Mouse (Mus musculus): ENCODE measurements at regions not wholly inside any gene's neighbourhood (a gene's known extent, or its start where the extent isn't known, plus 50 kb on each side); places are given as distances from the start of the nearest gene placed in this dataset.

- Histone ChIP-seq H3K4me1 (ENCODE audit: insufficient read depth) (no peaks in the 10 kb centered on the region), H3K9ac (replicated peaks) (no peak overlapping the region), H3K9me3 (ENCODE audit: low read length) (no peaks in the 10 kb centered on the region), H3K4me2 (ENCODE audit: low read depth, low read length) (no peak overlapping the region), H3K27me3 (ENCODE audit: insufficient read depth, low read length) (no peaks in the 10 kb centered on the region), H3K27ac (ENCODE audit: low read depth) (no peak overlapping the region), H3K4me3 (ENCODE audit: low read depth, low read length) (no peak overlapping the region), H3K36me3 (replicated peaks; ENCODE audit: insufficient read depth, low read length) (no peaks in the 10 kb centered on the region)
- TF ChIP-seq CTCF (IDR thresholded peaks at IDR 0.05; ENCODE audit: low read depth) (no peak), EP300 (IDR thresholded peaks at IDR 0.05; ENCODE audit: low read depth) (no peak)
- no peak for DNase-seq
- 60% methylated on average over 8 of the region's 8 CpGs for WGBS (ENCODE audit: insufficient replicate concordance)
- no peak for ATAC-seq
Observed at GRCm38 (mm10) chr4:83931897-83932654, 406.7 kb downstream of the Ccdc171 start.

GRCm38 (mm10) chr4:83941693-83942092, 416.3 kb downstream of the Ccdc171 start:
- Histone ChIP-seq H3K36me3 (replicated peaks; ENCODE audit: insufficient read depth, low read length) (no peaks in the 10 kb centered on the region), H3K27ac (ENCODE audit: low read depth) (no peak overlapping the region), H3K4me2 (ENCODE audit: low read depth, low read length) (no peak overlapping the region), H3K4me1 (ENCODE audit: insufficient read depth) (no peaks in the 10 kb centered on the region), H3K27me3 (ENCODE audit: insufficient read depth, low read length) (no peaks in the 10 kb centered on the region), H3K4me3 (ENCODE audit: low read depth, low read length) (no peak overlapping the region), H3K9me3 (ENCODE audit: low read length) (no peaks in the 10 kb centered on the region), H3K9ac (replicated peaks) (no peak overlapping the region)
- WGBS (ENCODE audit: insufficient replicate concordance) = 47% methylated on average over 9 of the region's 9 CpGs
- no peak for TF ChIP-seq EP300 (IDR thresholded peaks at IDR 0.05; ENCODE audit: low read depth)
- TF ChIP-seq CTCF (IDR thresholded peaks at IDR 0.05; ENCODE audit: low read depth) = no peak
- DNase-seq (no peak), ATAC-seq (no peak)

- ATAC-seq = no peak
- WGBS (ENCODE audit: insufficient replicate concordance) = 78% methylated on average over 2 of the region's 2 CpGs
- Histone ChIP-seq H3K9me3 (ENCODE audit: low read length) (no peaks in the 10 kb centered on the region), H3K4me2 (ENCODE audit: low read depth, low read length) (no peak overlapping the region), H3K36me3 (replicated peaks; ENCODE audit: insufficient read depth, low read length) (no peaks in the 10 kb centered on the region), H3K9ac (replicated peaks) (no peak overlapping the region), H3K4me3 (ENCODE audit: low read depth, low read length) (no peak overlapping the region), H3K27me3 (ENCODE audit: insufficient read depth, low read length) (no peaks in the 10 kb centered on the region), H3K27ac (ENCODE audit: low read depth) (no peak overlapping the region), H3K4me1 (ENCODE audit: insufficient read depth) (no peaks in the 10 kb centered on the region)
- DNase-seq = no peak
- TF ChIP-seq CTCF (IDR thresholded peaks at IDR 0.05; ENCODE audit: low read depth) = no peak
- no peak for TF ChIP-seq EP300 (IDR thresholded peaks at IDR 0.05; ENCODE audit: low read depth)
Observed at GRCm38 (mm10) chr4:83949612-83950011, 424.3 kb downstream of the Ccdc171 start.

GRCm38 (mm10) chr4:83950809-83951409, 425.6 kb downstream of the Ccdc171 start:
- Histone ChIP-seq H3K27ac (ENCODE audit: low read depth) (no peak overlapping the region), H3K9me3 (ENCODE audit: low read length) (no peaks in the 10 kb centered on the region), H3K4me1 (ENCODE audit: insufficient read depth) (no peaks in the 10 kb centered on the region), H3K4me3 (ENCODE audit: low read depth, low read length) (no peak overlapping the region), H3K27me3 (ENCODE audit: insufficient read depth, low read length) (no peaks in the 10 kb centered on the region), H3K4me2 (ENCODE audit: low read depth, low read length) (no peak overlapping the region), H3K9ac (replicated peaks) (no peak overlapping the region), H3K36me3 (replicated peaks; ENCODE audit: insufficient read depth, low read length) (no peaks in the 10 kb centered on the region)
- 75% methylated on average over 10 of the region's 10 CpGs for WGBS (ENCODE audit: insufficient replicate concordance)
- TF ChIP-seq EP300 (IDR thresholded peaks at IDR 0.05; ENCODE audit: low read depth) (no peak), CTCF (IDR thresholded peaks at IDR 0.05; ENCODE audit: low read depth) (no peak)
- no peak for DNase-seq
- no peak for ATAC-seq

GRCm38 (mm10) chr4:83956252-83956904, 431.0 kb downstream of the Ccdc171 start:
- H3K9me3 ChIP-seq (ENCODE audit: low read length) = no peaks in the 10 kb centered on the region
- H3K4me3 ChIP-seq (ENCODE audit: low read depth, low read length) = no peak overlapping the region
- TF ChIP-seq EP300 (IDR thresholded peaks at IDR 0.05; ENCODE audit: low read depth) = no peak
- no peak for TF ChIP-seq CTCF (IDR thresholded peaks at IDR 0.05; ENCODE audit: low read depth)
- no peaks in the 10 kb centered on the region for H3K4me1 ChIP-seq (ENCODE audit: insufficient read depth)
- no peaks in the 10 kb centered on the region for H3K36me3 ChIP-seq (replicated peaks; ENCODE audit: insufficient read depth, low read length)
- 83% methylated on average over 12 of the region's 12 CpGs for WGBS (ENCODE audit: insufficient replicate concordance)
- DNase-seq (no peak), ATAC-seq (no peak)
- no peak overlapping the region for H3K27ac ChIP-seq (ENCODE audit: low read depth)
- H3K4me2 ChIP-seq (ENCODE audit: low read depth, low read length) = no peak overlapping the region
- H3K9ac ChIP-seq (replicated peaks) = no peak overlapping the region
- no peaks in the 10 kb centered on the region for H3K27me3 ChIP-seq (ENCODE audit: insufficient read depth, low read length)

GRCm38 (mm10) chr4:83957217-83957692, 431.9 kb downstream of the Ccdc171 start:
- ATAC-seq (no peak), DNase-seq (no peak)
- H3K36me3 ChIP-seq (replicated peaks; ENCODE audit: insufficient read depth, low read length) = no peaks in the 10 kb centered on the region
- TF ChIP-seq CTCF (IDR thresholded peaks at IDR 0.05; ENCODE audit: low read depth) (no peak), EP300 (IDR thresholded peaks at IDR 0.05; ENCODE audit: low read depth) (no peak)
- no peaks in the 10 kb centered on the region for H3K27me3 ChIP-seq (ENCODE audit: insufficient read depth, low read length)
- 69% methylated on average over 5 of the region's 5 CpGs for WGBS (ENCODE audit: insufficient replicate concordance)
- no peak overlapping the region for H3K9ac ChIP-seq (replicated peaks)
- H3K4me3 ChIP-seq (ENCODE audit: low read depth, low read length) = no peak overlapping the region
- H3K9me3 ChIP-seq (ENCODE audit: low read length) = no peaks in the 10 kb centered on the region
- H3K4me1 ChIP-seq (ENCODE audit: insufficient read depth) = no peaks in the 10 kb centered on the region
- no peak overlapping the region for H3K27ac ChIP-seq (ENCODE audit: low read depth)
- H3K4me2 ChIP-seq (ENCODE audit: low read depth, low read length) = no peak overlapping the region

Data from liver, postnatal 0 days (tissue).